Mouse (Mus musculus): Measurements from ENCODE around the gene Camk1d.

DNA sequence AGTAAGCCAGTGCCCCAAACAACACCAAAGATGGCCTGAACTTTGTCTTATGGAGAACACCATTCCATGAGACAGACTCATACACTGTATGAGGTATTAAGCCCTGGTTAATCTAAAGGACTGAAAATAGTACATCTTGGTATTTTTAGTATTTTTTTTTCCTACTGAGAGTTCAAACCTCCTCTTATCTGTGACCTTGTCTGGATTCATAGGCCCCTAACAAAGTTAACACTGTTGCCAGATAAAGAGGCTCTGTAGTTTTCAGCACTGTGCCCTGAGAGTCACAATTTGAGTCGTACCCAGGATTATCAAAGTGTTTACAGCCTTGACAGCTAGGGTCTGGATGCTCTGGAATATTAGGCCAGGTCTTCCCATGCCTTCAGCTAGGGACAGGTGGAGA is 102.7 kb downstream of the Camk1d start:
- no peak for TF ChIP-seq GATA1 (IDR thresholded peaks at IDR 0.05; ENCODE audit: borderline replicate concordance, low read length)
- TF ChIP-seq FLI1 (IDR thresholded peaks at IDR 0.05; ENCODE audit: low read length): no peak
